Mouse (Mus musculus): ENCODE data around the gene Btbd35f27.
"Not testable (repeated sequence)": the region's sequence is repeated elsewhere in the genome, so short reads cannot be mapped to it uniquely, and the experiment has no call there.

Gene Btbd35f27

DNA sequence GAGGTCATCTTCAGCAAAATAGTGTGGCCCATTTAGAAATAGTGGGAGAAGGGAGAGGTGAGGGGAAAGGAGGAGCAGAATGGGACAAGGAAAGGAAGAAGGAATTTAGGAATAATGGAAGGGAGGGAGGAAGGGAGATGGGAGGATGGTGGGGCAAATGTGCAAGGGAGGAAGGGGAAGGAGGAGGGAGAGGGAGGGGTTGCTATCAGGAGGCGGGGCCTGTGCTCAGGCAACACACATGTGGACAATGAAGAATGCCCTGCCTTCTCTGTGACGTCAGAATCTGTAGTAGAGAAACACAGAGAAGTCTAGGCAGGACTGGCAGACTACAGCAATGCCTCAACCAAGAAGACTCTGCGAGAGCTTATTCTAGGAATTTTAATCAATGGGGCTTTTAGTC lies at the start of gene Btbd35f27:
Btbd35f27 (plus strand) TSS at position 301 of the 400 bp plus-strand sequence.
- not testable (repeated sequence) for DNase-seq (ENCODE audit: low spot score)
